Mouse (Mus musculus) cortical plate, adult 2 months (tissue): ENCODE results near the gene Cadm2.

Experiments used
- CTCF ChIP-seq: fragments of 200-500 bp; IDR thresholded peaks from 2 replicates; pipeline ENCODE4 v1.5.1; 2011; ENCODE audit warnings: mild to moderate bottlenecking, control low read depth, low read length; ENCODE audit not compliant: insufficient read depth; ENCODE audit errors: extremely low read depth
- POLR2A ChIP-seq: fragments of 200-500 bp; IDR thresholded peaks from 2 replicates; pipeline ENCODE4 v1.6.1; 2011; ENCODE audit warnings: mild to moderate bottlenecking, low read length, control low read depth; ENCODE audit not compliant: insufficient read depth; ENCODE audit errors: extremely low read depth

GRCm38 (mm10) chr16:67030918-67031317, 589.8 kb downstream of the Cadm2 start:
- TF ChIP-seq CTCF (no peak), POLR2A (no peak)
